Mouse (Mus musculus): Measurements from ENCODE around the gene Wnt4.

Gene Wnt4

GRCm38 (mm10) chr4:137277166-137277513 is at the start of gene Wnt4:
Gene Wnt4, plus strand, starts transcription at chr4:137277489.
- WGBS = under 1% methylated on average over 35 of the region's 45 CpGs

DNA sequence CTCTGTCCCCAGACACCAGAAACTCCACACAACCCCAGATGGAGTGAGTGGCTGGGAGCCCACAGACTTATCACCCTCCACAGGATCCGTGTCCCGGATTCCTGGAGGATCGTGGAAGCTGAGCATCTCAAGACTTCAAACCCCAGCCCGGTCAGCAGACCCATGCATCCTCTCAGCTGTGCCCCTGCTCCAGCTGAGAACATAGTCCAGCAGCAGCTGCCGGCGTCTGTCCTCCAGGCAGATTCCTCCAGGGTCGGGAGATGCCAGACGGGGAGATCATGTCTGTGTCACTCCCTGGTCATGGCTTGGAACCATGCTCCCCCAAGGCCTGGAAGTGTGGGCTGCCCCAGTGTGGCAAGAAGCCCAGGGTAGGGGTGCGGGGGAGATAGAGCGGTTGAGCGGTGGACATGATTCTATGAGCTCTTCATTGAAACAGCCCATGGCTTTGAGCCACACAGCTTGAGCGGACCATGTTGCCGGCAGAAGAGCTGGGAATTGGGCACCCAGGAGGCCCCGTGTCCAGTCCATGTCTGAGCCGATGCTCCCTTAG is 48.6 kb upstream of the Wnt4 start:
- 73% methylated on average over 15 of the region's 15 CpGs for WGBS

DNA sequence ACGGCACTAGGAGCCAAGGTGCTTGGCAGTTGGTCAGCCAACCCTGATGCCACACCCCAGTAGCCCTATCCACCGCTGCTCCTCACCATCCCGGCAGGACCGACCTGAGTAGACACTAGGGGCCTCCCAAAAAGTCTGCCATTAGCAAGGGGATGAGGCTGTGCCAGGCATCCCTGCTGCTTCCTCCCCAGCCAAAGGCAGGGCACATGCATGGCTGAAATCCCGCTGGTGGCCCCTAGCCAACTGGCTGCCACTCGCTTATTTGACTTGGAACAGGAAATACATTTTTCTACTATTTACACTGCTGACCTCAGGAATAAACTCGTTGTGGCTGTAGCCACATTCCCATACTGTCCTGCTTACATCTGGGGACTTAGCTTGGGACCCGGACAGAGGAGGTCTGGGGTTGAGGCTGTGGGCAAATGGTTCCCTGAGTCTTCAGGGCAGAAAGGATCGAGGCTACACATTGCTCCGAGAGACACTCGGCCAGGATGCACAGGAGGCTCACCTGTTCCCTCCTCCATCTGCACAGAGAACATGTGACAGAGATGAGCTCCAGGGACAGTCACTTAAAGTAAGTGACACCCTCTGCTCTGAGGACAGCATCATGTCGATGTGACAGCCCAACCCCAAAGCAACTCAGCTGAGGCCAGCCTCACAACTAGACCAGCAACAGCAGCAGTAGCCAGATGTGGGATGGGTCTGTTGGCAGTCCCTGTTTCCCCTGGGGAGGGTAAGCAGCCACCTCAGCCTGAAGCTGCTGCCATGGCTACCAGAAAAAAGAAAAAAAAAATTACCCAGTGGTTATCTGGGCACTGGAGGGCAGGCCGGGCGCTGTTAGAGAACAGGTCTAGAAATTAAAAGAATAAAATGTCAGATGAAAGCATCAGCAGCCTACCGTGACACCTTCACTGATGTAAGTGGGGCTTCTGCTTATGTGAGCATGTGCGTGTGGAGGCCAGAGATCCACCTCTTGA is 45.5 kb upstream of the Wnt4 start:
- WGBS = 67% methylated on average over 16 of the region's 16 CpGs

DNA sequence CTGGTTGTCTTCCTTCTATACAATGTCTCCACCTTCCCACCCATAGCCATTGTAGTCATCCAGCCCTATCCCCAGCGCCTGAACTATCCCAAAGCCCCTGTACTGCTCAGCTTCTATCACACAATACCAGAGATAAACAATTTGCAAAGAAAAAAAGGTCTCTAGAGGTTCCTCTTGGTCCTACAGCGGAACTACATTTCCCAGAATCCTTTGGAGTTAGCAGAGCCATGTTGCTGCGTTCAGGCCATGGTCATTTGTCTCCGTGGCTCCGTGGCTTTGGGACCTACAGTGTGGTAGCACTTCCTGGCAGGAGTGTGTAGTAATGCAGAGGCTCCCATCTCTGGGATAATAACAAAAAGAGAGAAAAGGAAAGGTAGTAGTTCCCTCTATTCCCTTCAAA is 43.7 kb upstream of the Wnt4 start:
- 74% methylated on average over 5 of the region's 5 CpGs for WGBS

DNA sequence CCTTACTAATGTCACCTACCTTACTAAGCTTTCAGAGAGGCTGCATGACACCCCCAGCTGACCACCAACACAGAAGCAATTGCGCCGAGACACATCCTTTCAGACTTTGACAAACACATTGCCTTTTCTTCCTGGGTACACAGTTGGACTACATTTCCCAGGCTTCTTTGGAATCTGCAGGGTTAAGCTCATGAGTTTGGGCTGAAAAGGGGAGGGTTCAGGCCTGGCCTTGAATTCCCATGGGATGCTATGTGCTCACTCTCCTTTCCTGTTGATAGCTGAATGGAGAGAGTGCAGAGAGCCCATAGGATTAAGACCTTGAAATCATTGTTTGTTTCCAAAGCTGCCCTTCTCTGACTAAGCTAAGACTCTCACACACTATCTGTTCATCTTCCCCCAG is 42.8 kb upstream of the Wnt4 start:
- WGBS = 86% methylated on average over 2 of the region's 2 CpGs

DNA sequence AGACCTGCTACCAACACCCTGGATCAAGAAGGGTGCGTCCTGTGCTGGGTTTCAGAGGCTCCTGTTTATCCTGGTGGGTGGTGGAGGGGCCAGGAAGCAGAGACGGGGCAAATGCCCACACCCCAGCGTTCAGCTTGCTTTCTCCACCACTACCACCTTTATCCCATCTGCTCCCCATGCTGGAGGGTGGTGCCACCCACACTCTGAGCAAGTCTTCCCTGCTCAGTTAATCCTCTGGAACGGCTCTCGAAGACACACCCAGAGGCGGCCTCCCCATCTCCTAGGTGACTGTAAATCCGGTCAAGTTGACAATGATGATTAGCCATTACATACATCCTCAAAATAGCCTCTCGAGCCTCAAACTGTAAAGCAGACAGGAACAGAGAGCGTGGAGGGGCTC is 41.9 kb upstream of the Wnt4 start:
- 51% methylated on average over 9 of the region's 9 CpGs for WGBS

DNA sequence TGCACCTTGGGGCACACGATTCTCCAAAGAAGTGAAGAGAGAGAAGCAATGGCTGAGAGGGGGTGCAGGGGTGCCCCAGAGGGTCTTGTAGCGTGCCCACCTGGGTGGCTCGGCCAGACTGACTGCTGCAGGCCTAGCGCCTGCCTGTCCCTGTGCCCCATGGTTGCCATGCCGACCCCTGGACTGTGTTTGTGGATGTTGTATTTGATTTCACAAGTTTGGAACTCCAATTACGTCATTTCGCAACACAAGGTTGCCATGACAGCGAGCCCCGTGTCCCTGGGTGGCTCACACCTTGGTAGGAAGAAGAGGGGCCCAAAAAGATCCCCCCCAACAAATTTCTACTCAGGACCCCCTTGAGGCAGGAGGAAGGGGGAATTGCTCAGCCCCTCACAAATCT is 32.4 kb upstream of the Wnt4 start:
- 69% methylated on average over 9 of the region's 9 CpGs for WGBS

DNA sequence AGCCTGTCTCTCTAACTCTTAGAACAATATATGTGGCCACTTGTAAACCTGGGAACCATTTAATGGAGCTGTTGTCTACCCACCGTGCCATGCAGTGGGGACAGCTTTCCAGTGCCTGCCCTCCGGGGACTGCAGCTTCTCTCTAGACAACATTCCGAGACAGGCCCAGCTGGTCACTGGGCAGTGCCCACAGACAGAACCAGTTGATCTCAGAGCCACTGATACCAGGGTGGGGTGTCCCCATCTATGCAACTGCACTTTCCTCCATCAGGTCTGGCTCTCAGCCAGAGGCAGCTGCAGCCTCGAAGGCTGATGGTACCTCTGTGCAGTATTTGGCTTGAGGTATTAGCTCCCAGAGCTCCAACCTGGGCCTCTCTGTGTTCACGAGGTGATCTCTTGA is 27.0 kb upstream of the Wnt4 start:
- 66% methylated on average over 5 of the region's 5 CpGs for WGBS

DNA sequence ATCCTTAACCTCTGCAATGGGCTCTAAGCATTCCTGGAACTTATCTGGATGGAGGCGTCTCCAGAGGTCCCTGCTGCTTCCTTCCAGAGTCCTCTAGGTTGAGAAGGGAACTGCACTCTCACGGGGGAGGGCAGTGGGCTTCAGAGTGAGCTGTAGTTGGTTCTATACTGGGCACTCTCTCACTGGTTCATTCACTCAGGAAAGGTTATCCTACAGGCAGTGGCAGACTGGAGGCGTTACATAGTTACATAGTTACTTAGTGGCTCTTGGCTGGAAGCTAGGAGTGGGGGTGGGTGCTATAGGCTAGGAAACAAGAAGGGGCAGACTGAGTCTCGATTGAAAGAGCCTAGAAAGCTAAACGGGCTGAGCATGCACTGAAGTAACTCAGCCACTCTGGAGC is 26.4 kb upstream of the Wnt4 start:
- 40% methylated on average over 5 of the region's 5 CpGs for WGBS

- WGBS = 66% methylated on average over 11 of the region's 11 CpGs
Measured at GRCm38 (mm10) chr4:137253601-137254000, 23.7 kb upstream of the Wnt4 start.

- WGBS = 78% methylated on average over 17 of the region's 17 CpGs
Measured at GRCm38 (mm10) chr4:137254206-137254976, 22.9 kb upstream of the Wnt4 start.

DNA sequence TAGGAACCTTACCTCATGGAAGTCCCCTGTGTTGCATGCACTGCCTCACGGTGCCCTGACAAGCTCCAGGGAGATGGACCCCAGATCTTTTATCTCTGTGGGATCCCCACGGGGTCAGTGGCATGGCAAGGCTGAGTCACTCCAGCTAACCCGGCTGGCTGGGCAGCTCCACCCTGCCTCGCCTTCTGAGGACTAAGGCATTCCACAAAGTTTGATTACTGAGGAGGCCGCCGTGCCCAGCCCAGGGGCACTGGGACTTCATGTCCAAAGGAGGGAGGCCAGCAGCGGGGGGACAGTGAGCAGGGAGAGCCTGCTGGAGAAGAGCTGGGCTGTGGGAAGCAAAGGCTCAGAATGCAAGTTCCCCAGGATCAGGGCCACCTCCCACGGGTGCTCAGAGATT is 21.7 kb upstream of the Wnt4 start:
- WGBS = 84% methylated on average over 8 of the region's 8 CpGs

DNA sequence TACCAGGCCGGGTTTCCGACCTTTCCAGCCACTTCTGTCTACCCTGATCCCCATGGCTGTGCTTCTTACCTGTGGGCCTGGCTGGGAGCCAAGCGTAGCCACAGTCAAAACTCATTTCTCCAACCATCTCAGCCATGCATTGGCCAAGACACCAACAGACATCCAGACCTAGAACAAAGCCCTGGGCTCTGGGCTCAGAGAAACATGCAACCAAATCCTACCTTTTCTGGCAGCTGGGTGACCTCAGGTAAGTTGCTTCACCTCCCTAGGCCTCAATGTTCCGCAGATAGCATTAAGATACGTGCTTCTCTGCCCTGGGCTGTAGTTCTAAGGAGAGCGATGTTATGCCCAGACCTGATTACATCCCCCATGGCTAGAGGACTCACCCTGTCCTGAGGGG is 15.5 kb upstream of the Wnt4 start:
- WGBS = 91% methylated on average over 6 of the region's 6 CpGs

DNA sequence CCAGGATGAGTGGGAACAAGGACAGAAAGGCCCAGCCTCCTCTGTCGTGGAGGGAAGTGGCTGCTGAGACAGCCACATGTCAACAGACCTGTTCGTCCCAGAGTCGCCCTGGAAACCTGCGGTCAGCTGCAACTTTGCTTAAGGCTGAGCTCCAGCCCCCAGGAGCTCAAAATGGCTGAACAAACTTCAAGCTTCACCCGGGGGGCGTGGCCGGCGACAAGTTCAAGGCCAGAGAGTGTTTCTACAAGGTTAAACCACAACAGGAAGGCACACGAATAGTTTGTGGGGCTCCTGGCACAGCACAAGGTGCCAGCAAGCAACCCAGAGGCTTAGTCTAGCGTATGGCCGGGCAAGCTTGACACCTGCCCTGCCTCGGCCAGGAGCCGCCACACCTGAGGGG is 13.2 kb upstream of the Wnt4 start:
- 90% methylated on average over 13 of the region's 13 CpGs for WGBS

- 80% methylated on average over 5 of the region's 5 CpGs for whole genome bisulfite sequencing
Measured at GRCm38 (mm10) chr4:137265116-137265515, 12.2 kb upstream of the Wnt4 start.

DNA sequence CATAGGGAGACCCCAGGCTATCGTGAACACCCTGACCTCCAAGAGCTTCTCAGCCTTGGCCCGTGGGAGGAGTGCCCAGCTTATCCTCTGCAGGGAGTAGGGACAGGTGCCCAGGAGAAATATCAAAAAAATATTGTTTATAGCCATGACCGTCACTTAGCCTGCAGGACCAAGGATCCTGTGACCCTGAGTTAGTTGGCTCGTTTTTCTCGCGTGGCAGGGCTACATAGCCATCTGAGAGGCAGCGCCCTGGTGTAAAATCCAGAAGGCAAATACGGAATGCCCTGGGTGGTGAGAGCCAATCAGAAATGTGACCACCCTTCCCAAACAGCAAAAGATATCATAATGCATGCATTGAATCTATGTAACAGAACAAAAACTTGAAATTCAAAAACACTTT is 8.7 kb upstream of the Wnt4 start:
- 90% methylated on average over 8 of the region's 8 CpGs for WGBS

DNA sequence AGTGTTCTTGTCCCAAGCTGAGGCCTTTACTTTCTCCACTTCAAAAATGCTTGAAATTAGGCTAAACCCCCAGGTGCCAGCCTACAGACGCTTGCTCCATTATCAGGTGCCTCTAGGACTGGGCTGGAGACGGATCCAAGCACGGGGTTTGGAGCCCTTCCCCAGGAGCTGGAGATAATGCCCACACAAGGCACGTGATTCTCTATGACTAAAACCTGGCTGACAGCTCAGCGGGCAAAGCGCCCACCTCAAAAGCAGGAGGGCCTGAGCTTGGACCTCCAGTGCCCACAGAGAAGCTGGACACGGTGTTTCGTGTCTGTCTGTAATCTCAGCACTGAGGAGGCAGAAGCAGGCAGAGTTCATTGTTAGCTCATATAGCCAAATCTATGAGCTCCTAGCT is 5.4 kb upstream of the Wnt4 start:
- 68% methylated on average over 8 of the region's 8 CpGs for WGBS

DNA sequence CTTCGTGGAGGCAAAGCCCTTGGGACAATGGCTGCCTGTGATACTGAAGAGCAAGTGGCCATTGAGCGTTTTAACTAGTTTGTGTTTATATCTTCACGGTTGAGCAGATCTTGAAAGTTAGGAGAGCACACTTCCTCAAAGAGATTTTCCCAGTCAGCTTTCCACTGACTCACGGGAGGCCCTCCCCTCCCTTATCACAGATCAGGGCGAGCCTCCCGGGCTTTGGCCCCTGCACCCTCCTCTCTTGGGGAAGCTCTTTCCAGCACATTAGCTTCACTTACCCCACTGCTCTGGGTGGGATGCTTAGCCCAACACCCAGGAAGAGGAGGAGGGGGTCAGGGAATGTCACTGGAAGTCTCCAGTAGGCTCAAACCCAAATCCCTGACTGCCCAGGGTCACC is 3.0 kb upstream of the Wnt4 start:
- 65% methylated on average over 6 of the region's 6 CpGs for WGBS

GRCm38 (mm10) chr4:137276443-137277165 is 685 bp upstream of the Wnt4 start:
- WGBS = 3% methylated on average over 44 of the region's 46 CpGs

- WGBS = under 1% methylated on average over 71 of the region's 71 CpGs
Measured at GRCm38 (mm10) chr4:137277600-137278143, 383 bp downstream of the Wnt4 start.

- WGBS = 10% methylated on average over 22 of the region's 22 CpGs
Measured at GRCm38 (mm10) chr4:137278144-137279040, 1.1 kb downstream of the Wnt4 start.

All from cerebral cortex, adult 2 months (tissue).